Mouse (Mus musculus): ENCODE results near the gene Cd209c. TPM values are rescaled to one million over a fixed set of nuclear protein-coding genes. Genes with fewer than 3 reads are reported as not detected.

Gene Cd209c
- 0.52 and 0.66 TPM in 2 replicates for polyA plus RNA-seq (2016; fragmentation: Nextera tagmentation; extraction: Ambion mirVana)

GRCm38 (mm10) chr8:3954646-3955045 lies at the start of gene Cd209c:
Cd209c (minus strand) TSS chr8:3954746.
- H3K4me3 ChIP-seq = no peak within 1 kb of the TSS
- no peak for ATAC-seq (ENCODE audit: low FRiP score, low read depth)
- H3K27me3 ChIP-seq = no peaks in the 10 kb centered on the region
- H3K4me2 ChIP-seq (replicated peaks) = no peak within 1 kb of the TSS
- H3K4me1 ChIP-seq = no peaks in the 10 kb centered on the region
- no peak within 1 kb of the TSS for H3K9ac ChIP-seq (replicated peaks)
- H3K36me3 ChIP-seq = no peaks in the 10 kb centered on the region
- 73% methylated on average over 1 of the region's 1 CpGs for WGBS
- H3K9me3 ChIP-seq = peaks cover 43% of the 10 kb centered on the region
- no peak within 1 kb of the TSS for H3K27ac ChIP-seq (replicated peaks)

GRCm38 (mm10) chr8:3994219-3994618 lies 39.7 kb upstream of the Cd209c start:
- Histone ChIP-seq H3K9ac (replicated peaks) (no peak overlapping the region), H3K4me3 (0 out of 2 replicates have a peak overlapping the region, but pooled peaks have one; percentile 9), H3K27me3 (0 out of 2 replicates have a peak, but pooled peaks cover 5% of the 10 kb centered on the region), H3K36me3 (no peaks in the 10 kb centered on the region), H3K9me3 (peaks cover 36% of the 10 kb centered on the region), H3K4me2 (replicated peaks) (0 out of 2 replicates have a peak overlapping the region, but pooled peaks have one; percentile 20), H3K4me1 (no peaks in the 10 kb centered on the region), H3K27ac (replicated peaks) (no peak overlapping the region)
- no peak; the same call in 1 of the 2 replicates for ATAC-seq (ENCODE audit: low FRiP score, low read depth)
- 33% methylated on average over 42 of the region's 42 CpGs for WGBS

GRCm38 (mm10) chr8:3956037-3956436 lies 1.5 kb upstream of the Cd209c start:
- Histone ChIP-seq H3K27ac (replicated peaks) (no peak overlapping the region), H3K27me3 (no peaks in the 10 kb centered on the region), H3K9me3 (peaks cover 47% of the 10 kb centered on the region), H3K4me2 (replicated peaks) (no peak overlapping the region), H3K4me3 (no peak overlapping the region), H3K36me3 (no peaks in the 10 kb centered on the region), H3K4me1 (no peaks in the 10 kb centered on the region), H3K9ac (replicated peaks) (no peak overlapping the region)
- 88% methylated on average over 1 of the region's 1 CpGs for WGBS
- no peak for ATAC-seq (ENCODE audit: low FRiP score, low read depth)

- H3K9me3 ChIP-seq = peaks cover 61% of the 10 kb centered on the region
- no peak overlapping the region for H3K9ac ChIP-seq (replicated peaks)
- no peaks in the 10 kb centered on the region for H3K36me3 ChIP-seq
- no peak overlapping the region for H3K27ac ChIP-seq (replicated peaks)
- no peak overlapping the region for H3K4me3 ChIP-seq
- H3K4me1 ChIP-seq = no peaks in the 10 kb centered on the region
- 91% methylated on average over 3 of the region's 3 CpGs for WGBS
- no peak overlapping the region for H3K4me2 ChIP-seq (replicated peaks)
- ATAC-seq (ENCODE audit: low FRiP score, low read depth) = no peak
- H3K27me3 ChIP-seq = no peaks in the 10 kb centered on the region
Measured at GRCm38 (mm10) chr8:3940023-3940422, 14.5 kb downstream of the Cd209c start.

- Histone ChIP-seq H3K9me3 (peaks cover 21% of the 10 kb centered on the region), H3K36me3 (no peaks in the 10 kb centered on the region)
Measured at GRCm38 (mm10) chr8:3926744-3927143, 27.8 kb downstream of the Cd209c start, which contains the start of gene Cd209b. Cd209b (minus strand) TSS chr8:3926844.

More at GRCm38 (mm10) chr8:3926744-3927143, 27.8 kb downstream of the Cd209c start, which contains the start of gene Cd209b:
- H3K4me3 ChIP-seq = no peak within 1 kb of the TSS
- no peak within 1 kb of the TSS for H3K27ac ChIP-seq (replicated peaks)
- no peak for ATAC-seq (ENCODE audit: low FRiP score, low read depth)
- H3K4me1 ChIP-seq = no peaks in the 10 kb centered on the region
- H3K27me3 ChIP-seq = no peaks in the 10 kb centered on the region
- H3K9ac ChIP-seq (replicated peaks) = no peak within 1 kb of the TSS
- WGBS = 90% methylated on average over 3 of the region's 3 CpGs
- no peak within 1 kb of the TSS for H3K4me2 ChIP-seq (replicated peaks)

Other genes starting within 250 kb of the Cd209c start
- gene Clec4g, start 234.1 kb downstream of the Cd209c start, polyA plus RNA-seq (2016; fragmentation: Nextera tagmentation; extraction: Ambion mirVana) = not detected in 2 replicates
- gene Cd209a, start 205.8 kb downstream of the Cd209c start, polyA plus RNA-seq (2016; fragmentation: Nextera tagmentation; extraction: Ambion mirVana) = 0.20 TPM in 1 of 2 replicates, not detected in the other
- not detected in 2 replicates for gene Cd209e, start 100.4 kb downstream of the Cd209c start, polyA plus RNA-seq (2016; fragmentation: Nextera tagmentation; extraction: Ambion mirVana)
- gene Cd209d, start 76.2 kb downstream of the Cd209c start, polyA plus RNA-seq (2016; fragmentation: Nextera tagmentation; extraction: Ambion mirVana) = not detected in 2 replicates
- not detected in 2 replicates for gene Cd209b, start 27.9 kb downstream of the Cd209c start, polyA plus RNA-seq (2016; fragmentation: Nextera tagmentation; extraction: Ambion mirVana)
- not detected in 2 replicates for gene Cd209f, start 151.1 kb upstream of the Cd209c start, polyA plus RNA-seq (2016; fragmentation: Nextera tagmentation; extraction: Ambion mirVana)
- gene Cd209g, start 179.4 kb upstream of the Cd209c start, polyA plus RNA-seq (2016; fragmentation: Nextera tagmentation; extraction: Ambion mirVana) = not detected in 2 replicates
- gene Evi5l, start 211.8 kb upstream of the Cd209c start, polyA plus RNA-seq (2016; fragmentation: Nextera tagmentation; extraction: Ambion mirVana) = 60.4 and 64.5 TPM in 2 replicates